Mouse (Mus musculus): ENCODE measurements around the gene Tob1.

The Tob1 gene

DNA sequence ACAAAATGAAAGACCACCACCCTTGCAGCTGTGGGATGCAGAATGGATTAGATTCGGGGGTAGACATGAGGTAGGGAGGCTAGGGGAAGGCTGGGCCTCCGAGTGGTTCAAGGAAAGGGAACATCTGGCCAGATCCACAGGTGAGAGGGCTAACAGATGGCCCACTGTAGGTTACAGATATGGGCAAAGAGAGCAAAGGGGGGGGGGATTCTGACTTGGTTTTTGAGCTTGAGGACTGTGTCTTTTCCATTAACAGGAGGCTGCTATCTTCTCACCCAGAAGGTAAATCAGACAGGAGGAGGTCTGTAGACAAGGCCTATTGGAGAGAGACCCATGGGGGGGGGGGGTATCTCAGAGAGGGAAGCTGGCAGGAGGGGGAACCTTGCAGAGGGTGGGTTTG lies 11.5 kb upstream of the Tob1 start:
- no peak for DNase-seq

DNA sequence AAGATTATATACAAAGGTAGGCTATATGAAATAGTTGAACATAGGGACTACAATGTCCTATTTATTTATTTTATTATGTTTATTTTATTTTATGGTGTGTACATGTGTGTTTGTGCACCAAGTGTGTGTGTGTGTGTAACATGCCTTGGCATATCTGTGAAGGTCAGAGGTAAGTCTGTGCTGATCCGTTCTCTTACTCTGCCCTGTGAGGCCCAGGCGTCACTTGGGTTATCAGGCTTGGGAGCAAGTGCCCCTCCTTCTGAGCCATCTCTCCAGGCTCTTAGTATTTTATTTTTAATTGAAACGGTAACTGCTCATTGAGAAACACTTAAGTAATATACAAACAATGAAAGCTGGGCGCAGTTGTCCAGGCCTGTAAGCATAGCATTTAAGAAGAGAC lies 10.8 kb upstream of the Tob1 start:
- no peak for DNase-seq

DNA sequence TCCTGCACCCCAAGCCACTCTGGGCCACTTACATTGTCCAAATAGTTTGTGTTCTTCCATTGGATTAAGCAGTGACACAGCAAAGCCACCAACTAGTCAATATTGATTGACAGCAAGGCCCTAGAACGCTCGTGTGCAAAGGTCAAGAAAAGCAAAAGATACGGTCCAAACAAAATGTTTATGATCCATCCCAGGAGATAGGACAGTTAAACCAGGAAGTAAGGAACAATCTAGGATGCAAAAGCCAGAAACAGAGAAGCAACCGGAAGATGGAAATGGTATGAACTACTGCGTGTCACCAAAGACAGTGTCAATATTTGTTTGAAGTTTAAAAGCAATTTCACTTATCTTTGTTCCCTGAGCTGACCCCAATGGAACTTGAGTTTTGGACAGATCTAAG lies 9.1 kb upstream of the Tob1 start:
- no peak for DNase-seq

DNA sequence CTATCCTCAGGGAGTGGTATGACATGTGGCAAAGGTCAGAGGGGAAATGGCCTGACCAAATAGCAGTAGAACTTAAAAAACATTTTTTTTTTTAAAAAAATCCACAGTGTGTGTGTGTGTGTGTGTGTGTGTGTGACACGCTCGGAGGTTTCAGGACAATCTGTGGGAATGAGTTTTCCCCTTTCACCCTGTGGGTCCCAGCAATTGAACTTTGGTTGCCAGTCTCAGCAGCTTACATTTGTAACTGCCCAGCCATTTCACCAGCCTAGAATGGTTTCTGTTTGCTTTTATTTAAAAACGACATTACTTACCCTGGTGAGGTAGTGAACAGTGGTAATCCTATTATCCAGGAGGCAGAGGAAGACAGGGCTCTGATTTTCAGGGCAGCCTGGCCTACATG lies 8.2 kb upstream of the Tob1 start:
- DNase-seq: no peak

DNA sequence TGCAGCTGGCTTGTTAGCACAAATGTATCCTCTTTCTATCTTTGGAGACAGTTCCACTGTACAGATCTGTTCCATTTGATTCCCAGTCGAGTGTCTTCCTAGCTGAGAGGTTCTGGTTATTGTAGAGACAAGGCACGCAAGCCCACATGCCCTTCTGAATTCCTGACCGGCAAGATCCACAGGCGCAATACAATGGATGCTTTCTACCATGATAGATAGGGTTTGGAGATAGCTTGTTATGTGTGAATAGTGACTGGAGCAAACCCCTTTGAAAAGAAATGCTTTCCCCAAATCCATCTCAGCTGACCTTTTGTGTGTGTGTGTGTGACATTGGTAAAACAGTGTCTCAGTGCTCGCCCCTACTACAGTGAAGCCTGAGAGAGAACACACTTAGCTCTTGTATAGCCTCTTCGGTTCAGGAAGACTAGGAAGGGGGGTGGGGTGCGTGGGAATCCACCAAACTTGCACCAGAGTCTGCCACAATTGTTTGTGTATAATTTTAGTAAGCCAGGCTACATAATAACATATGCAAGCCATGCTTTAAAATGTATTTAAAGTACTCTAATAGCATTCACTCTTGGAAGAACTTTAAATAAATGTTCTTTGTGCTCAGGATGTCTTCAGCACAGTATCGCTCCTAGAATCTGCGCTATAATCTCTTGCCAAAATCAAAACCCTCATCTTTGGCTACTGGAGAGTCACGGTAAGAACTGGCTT lies 4.7 kb upstream of the Tob1 start:
- DNase-seq: no peak

DNA sequence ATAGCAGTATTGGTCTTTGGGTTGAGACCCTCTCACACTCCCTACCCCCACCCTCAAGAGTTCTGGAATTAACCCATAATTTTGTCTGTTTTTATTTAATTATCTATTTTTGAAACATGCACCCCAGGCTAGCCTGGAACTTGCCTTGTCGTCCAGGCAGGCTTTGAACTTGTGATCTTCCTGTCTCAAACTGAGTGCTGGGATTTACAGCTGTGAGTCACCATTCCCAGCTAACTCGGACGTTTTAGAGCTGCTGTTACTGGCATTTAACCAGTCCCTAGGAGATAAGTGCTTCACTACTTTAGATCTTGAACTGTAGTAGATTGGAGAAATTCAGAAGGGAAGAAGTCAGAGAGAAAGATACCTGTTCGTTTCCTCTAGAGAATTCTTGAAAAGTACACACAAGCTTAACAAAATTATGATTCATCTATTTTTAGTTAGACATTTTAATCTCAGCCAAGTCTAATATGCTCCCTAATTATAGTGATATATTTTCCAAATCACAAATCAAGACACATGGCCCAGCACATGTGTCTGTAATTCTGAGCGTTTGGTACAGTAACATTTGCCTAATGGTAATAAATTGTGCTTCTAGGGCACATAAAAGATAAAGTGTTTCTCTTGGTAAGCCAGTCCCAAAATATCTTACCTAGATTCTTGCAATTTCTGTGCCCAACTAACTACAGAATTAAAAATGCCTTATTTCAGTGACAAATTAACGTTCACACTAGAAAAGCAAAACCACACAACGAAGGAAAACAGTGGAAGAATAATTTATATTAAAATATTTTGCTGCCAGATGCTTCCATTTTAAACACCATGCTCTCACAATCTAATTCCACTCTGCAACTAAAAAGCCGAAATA lies 2.2 kb upstream of the Tob1 start:
- DNase-seq: no peak

DNA sequence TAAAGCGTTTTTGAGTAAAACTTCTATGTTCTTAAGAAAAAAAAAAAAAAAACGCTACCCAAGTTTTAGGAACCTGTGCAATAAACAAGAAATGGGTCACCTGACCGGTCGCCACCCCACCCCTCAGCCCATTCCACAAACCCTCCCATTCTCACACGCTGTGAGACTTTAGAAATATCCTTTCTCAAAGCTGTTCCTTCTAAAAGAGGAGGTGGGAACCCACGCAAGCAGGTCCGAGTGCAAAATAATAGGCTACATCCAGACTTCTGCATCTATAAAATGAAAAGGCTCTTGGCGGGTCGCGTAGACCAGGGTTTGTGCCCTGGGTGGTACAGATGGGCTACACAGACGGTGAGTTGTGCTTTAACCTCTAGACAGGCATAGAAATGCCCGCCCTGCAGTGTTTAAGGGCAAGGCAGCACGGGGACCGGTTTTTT lies 1.5 kb upstream of the Tob1 start:
- DNase-seq: no peak

DNA sequence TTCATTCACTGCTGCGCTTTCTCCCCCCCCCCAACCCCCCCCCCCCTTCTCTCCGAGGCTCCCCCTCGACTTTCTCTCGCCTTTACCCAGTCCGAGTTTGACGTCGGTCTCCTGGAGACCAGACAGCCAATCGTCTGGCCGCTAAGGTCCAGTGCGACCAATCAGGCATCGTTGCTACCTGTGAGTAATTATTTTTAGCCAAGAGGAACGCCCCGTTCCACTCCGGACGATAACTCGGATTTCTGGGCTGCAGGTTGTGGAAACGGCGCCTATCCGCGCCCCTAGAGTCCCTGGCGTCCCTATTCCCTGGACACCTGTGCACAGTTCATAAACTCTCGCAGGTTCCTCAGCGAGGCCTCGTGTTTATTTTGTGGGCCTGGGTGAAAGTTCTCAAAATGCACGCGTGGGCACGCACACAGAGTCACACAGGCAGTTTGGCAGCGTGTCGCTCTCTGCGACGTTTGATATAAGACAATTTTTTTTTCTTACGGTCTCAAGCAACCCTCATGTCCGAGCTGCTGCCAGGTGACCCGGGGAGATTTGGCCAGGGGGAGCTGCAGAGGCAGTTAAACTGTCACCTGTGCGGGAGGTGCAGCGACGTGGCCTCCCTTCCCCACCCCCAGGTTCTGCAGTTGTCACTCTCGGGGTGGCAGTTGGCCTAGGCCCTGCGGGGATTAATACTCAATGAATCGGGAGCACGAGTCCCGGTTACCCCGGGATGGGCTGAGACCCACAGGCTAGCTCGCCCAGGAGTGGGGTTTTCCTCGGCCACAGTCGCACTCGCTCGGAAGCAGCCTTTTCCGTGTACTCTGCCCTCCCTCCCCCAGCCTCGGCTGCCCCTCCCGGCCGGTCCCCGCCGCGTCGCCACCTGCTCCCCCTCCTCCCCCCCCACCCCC lies 815 bp upstream of the Tob1 start:
- DNase-seq: peak; percentile 92 to 93

DNA sequence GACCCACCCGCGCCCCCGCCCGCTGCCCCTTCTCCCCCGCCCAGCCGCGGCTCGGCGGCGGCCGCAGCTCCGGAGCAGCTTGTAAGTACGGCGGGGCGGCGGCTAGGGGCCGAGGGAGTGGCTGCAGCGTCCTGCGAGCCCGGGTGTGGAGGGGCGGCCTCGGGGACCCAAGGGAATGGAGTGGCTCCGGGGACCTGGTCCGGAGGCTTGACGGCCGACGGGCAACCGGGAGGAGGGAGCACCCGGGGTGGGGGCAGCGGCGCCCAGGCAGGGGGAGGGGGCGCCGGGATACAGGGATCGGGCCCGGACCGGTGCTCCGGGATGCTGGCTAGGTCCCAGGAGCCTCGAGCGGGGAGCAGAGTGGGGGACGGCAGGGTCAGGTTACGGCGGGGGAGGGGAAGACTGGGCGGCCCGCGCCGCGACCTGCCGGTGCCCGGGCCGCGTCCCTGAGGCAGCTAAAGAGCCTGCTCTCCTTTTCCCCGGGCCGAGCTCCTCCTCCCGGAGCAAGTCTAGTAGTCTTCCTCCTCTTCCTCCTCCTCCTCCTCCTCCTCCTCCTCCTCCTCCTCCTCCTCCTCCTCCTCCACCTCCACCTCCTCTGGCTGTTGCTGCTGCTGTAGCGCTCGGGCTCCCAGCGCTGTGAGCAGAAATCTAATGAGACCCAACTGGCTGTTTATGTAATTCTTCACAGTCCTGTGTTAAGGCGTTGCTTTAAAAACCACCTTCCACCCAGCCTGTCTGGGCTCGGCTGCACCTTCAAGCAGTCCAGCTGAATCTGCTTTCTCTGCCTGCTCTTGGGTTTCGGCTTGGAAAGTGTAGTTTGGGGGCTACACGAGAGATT lies 616 bp downstream of the Tob1 start:
- DNase-seq: peak; percentile 81 to 85

DNA sequence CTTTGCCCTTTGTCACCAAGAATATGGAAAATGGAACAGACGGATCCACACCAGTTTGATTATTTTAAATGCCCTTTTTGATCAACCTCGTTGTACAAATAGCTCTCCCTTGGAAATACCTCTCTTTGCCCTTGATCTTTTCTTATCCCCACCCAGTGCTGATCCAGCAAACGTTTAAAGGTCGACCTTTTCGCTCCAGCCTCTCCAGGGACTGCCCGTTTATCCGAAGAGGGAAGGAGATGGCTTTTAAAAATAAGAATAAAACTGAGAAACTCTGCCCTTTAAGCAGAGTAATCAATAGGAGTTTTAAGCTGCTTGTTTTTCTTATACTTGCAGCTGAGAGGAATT lies 1.2 kb downstream of the Tob1 start:
- DNase-seq: no peak

DNA sequence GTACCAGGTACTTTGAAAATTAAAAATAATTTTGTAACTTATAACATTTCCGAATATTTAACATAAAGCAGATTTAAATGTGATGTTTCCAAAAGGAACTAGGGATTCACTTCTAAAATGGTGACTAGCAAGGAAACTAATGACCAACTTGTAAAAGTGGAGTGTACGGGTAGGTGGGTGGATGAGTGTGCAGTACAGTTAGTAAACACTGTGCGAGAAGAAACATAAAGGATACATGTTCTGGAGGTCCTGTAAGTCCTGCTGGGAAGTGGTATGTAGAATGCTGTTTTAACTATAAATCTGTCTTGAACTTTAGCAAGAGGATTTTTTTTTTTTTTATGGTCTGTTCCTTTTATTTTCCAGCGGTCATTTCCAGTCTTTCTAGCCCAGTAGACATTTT lies 1.7 kb downstream of the Tob1 start:
- no peak for DNase-seq

DNA sequence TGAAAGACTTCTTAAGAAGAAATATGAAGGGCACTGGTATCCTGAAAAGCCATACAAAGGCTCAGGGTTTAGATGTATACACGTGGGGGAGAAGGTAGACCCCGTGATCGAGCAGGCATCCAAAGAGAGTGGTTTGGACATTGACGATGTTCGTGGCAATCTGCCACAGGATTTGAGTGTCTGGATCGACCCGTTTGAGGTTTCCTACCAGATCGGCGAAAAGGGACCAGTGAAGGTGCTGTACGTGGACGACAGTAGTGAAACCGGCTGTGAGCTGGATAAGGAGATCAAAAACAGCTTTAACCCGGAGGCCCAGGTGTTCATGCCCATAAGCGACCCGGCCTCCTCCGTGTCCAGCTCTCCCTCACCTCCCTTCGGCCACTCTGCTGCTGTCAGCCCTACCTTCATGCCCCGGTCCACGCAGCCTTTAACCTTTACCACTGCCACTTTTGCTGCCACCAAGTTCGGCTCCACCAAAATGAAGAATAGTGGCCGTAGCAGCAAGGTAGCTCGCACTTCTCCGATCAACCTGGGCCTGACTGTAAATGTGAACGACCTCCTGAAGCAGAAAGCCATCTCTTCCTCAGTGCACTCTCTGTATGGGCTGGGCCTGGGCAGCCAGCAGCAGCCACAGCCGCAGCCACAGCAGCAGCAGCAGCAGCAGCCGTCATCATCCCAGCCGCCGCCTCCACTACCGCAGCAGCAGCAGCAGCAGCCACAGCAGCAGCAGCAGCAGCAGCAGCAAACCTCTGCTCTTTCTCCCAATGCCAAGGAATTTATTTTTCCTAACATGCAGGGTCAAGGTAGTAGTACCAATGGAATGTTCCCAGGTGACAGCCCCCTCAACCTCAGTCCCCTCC lies 2.7 kb downstream of the Tob1 start:
- DNase-seq: peak; percentile 62 to 63

DNA sequence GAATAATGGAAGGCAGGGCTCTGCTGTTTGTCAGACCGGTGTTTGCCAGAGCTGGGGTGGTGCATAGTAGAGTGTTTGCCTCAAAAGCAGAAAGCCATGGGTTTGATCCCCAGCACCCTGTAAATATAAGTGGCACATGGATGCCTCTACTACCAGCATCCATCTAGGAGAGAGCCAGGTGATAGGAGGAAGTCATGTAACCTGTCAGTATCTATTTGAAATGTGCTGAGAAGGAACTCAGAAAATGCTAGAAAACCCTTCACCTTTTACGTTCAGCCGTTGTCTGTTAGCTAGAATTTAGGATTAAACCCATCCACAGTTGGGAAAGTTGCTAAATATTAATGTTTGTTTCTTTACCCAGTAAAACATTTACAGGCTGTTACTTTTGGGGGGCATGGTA lies 4.3 kb downstream of the Tob1 start:
- DNase-seq: no peak

DNA sequence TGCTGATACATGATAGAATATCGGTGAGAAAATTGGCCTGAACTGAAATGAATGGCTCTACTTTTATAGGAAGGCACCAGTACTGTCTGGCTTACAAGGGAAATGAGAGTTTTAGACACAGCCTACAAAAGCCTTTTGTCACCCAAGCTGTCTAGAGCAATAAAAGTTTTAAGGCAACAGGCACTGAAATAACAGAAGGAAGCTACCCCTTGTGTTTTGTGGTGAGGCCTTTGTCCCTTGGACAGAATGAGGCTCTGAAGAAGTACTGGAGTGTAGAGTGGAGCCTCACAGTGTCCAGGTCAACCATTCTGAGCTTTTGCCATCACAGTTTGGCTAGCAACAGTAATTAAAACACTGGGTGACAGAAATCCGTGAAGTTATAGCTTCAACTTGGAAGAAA lies 5.0 kb downstream of the Tob1 start:
- no peak for DNase-seq

DNA sequence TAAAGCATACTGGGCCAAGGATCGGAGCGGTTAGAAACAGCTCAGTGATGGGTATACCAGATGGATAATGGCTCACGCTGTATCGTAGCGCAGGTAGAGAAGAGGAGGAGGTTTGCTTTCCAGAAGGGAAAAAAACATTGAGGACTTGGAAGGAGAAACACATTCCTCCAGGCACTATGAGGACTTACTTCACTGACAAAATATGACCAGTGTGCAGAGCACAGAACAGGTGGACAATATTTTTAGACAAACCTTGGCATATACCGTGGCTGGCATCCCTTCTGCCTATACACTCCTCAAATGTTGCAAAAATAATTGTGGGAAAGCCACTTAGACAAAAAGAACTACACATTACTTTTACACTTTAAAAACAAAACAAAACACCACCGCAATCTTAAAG lies 10.0 kb downstream of the Tob1 start:
- DNase-seq: peak in 1 of 2 experiments; percentile 35

DNA sequence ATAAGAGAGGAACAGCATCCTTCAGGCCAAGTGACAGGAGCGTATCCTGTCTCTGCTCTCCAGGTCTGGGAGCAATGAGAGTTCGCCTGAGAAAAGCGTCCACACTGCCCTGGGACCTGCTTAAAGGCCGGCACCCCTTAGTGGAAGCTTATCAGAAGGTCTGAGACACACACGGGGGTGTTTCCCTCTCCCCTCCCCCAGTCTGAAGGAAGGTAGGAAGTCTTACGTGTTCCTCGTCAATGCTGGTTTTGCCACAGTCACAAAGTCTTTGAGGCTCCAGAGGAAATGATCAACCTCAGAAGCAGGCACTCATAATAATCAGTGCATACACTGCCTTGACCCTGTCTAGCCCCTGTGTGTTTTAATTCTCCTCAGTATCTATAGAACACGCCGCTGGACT lies 12.3 kb downstream of the Tob1 start:
- DNase-seq: no peak

DNA sequence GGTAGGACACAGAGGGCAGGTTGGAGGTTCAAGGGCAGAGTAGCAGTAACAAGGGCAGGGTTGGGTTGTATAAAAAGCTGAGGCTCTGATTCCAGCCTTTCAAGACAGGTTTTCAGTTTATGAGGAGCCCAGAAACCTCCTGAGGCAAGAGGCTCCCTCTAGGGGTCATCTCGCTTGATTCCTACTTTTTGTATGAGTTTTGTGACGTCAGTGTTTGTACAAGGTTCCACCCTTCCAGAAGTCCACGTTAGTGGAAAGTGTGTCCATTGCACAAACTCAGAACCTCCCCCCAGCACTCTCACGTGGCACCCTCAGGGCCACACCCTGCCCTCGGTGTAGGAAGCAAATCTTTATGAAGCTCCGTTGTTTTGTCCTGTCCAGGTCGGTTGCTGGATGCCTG lies 14.7 kb downstream of the Tob1 start:
- peak; percentile 43 to 62 for DNase-seq

DNA sequence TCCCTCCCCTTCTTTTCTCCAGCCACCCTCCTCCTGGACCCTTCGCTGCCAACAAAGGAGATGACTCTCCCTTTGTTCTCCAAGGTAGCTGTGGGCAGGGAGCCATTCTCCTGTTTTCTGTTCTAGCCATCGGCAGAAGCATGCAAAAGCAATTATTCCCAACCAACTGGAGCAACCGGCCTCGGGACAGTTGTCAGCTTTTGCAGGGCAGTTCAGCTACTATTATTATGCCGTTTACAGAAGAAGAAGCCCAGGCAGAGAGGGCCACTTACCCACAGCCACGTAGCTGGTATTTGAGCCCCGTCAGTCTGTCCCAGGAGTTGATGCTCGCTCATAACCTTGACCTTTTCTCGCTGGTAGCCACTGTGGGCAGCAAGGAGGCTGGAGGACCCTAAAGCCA lies 17.2 kb downstream of the Tob1 start:
- DNase-seq: peak; percentile 51 to 69

DNA sequence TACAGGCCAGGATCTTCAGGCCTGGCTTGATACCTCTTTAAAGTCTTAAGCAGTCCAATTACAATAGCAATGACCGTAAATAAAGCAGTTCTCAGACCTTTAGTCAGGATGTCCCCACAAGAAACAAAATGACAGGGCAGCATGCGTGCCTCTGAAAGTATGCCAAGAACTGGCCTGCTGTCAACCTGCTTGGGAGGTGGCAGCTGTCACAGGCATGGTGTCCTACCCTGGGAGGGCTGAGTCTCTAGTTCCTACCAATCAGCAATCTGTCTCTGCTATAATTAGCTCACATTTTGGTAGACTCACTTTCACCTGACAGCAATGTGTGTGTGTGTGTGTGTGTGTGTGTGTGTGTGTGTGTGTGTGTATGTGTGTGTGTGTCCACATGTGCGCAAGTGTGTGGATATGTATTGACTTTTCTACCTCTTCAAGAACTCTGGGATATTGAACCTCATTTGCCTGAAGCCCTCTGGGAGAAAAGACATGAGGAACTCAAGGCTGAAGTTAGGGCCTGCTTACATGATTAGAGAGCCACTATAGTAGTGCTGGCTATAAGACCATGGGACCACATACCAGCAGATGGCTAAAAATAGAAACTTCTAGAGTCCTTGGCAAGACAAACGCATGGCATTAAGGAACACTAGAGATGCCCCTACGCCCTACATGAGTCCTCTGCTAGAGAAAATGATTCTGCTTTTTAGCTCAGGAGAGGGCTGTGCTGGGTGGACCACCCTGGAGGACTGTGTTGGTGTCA lies 18.1 kb downstream of the Tob1 start:
- peak; percentile 81 to 86 for DNase-seq

DNA sequence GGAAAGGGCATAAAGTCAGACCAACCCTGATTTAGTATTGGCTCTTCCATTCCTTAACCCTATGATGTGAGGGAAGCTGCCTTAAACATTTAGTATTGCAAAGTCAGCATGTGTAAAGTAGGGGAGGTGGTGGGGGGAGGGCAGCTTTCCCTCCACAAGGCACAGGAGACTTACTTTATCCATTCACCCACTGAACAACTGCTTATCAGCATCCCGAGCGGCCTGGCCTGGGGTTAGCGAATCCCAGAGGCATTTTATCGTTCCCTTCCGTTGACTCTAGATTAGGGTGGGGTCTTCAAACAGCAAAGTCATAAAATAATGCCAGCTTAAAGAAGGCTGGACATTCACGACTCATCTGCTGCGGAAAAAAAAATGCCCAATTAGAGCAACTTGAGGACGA lies 19.0 kb downstream of the Tob1 start:
- DNase-seq: no peak

Data from cerebellum, postnatal 25 days (tissue).